Mouse (Mus musculus): ENCODE data around the gene Myoz1.

Gene Myoz1

DNA sequence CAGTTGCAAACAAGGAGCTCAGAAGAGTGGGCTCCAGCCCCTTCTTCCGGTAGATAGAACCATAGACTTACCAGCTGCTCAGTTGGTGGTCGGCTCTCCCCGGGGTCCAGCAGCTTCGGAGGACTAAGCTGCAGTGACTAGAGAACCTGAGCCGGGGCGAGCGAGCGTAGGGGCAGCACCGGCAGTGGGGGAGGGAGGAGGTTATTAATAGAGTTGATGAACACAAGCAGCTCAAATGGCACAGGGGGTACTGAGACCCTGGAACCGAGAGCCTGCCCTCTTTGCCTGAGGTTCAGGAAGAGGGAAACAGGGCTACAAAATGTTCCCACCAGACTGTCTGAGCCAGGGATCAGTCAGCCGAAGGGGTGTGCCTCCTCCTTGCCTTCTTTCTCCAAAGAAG lies at the start of gene Myoz1:
Gene Myoz1 (minus strand): TSS at position 180 of the 400 bp plus-strand sequence.
- DNase-seq (ENCODE audit: low read depth, low spot score) = no peak

DNA sequence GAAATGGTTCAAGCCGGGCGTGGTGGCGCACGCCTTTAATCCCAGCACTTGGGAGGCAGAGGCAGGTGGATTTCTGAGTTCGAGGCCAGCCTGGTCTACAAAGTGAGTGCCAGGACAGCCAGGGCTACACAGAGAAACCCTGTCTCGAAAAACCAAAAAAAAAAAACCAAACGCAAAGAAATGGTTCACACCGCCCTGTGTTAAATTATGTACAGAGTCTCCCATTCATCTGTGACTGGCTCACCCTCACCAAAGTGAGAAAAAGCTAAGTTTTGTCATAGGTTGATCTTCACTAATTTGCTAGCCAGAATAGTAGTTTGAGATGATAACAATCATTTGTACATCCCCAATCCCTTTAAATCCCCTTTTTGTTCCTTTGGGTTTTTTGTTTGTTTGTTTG lies 47.1 kb upstream of the Myoz1 start:
- DNase-seq (ENCODE audit: low read depth, low spot score) = peak; percentile 16

DNA sequence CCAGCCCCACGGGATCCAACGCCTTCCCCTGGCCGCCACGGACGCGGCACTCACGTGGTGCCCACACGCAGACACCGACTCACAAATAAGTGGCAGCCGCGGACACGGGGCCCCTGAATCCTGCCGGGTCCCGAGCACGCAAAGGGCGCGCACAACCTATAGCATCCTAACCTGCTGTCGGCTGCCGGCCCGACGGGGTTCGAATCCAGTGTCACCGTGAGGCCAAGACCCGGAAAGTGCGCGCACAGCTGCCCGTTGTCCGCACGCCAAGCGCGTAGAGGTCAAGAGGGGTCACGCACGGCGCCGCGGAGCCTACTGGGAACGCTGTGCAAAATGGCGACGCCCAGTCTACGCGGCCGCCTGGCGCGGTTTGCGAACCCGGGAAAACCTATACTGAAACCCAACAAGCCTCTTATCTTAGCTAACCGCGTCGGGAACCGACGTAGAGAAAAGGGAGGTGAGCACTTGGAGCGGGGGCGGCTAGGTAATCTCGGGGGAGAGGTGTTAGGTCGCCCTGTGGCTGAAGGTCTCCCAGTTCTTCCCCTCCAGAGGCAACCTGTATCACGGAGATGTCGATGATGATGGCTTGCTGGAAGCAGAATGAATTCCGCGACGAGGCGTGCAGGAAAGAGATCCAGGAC lies 46.5 kb upstream of the Myoz1 start, which contains the start of gene Chchd1:
Gene Chchd1 (plus strand): TSS at position 266 of the 641 bp plus-strand sequence.
- DNase-seq (ENCODE audit: low read depth, low spot score) = peak; percentile 92

DNA sequence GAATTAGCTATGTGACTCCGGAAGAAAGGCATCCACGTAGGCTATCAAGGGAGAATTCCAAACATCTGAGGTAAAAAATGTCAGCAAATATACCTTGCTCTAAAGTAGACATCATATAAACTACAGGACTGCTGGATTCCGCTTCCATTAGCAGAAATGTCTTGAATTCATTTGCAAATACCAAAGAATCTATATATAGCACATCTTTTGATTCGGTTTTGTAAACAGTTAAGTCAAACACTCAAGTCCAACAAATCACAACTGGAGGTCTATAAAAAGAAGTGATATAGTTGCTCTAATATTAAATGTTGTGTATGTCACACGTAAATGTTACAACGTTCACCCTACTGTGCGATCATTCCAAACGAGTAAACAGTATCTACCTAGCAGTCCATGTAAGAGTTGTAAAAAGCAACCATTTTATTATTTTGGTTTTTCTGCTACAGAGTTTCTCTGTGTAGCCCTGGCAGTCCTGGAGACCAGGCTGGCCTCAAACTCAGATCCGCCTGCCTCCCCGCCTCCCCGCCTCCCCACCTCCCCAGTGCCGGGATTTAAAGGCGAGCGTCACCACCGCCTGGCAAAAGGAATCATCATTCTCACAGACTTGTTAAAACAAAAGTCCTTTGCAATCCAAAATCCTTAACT lies 45.9 kb upstream of the Myoz1 start:
- peak; percentile 42 for DNase-seq (ENCODE audit: low read depth, low spot score)

DNA sequence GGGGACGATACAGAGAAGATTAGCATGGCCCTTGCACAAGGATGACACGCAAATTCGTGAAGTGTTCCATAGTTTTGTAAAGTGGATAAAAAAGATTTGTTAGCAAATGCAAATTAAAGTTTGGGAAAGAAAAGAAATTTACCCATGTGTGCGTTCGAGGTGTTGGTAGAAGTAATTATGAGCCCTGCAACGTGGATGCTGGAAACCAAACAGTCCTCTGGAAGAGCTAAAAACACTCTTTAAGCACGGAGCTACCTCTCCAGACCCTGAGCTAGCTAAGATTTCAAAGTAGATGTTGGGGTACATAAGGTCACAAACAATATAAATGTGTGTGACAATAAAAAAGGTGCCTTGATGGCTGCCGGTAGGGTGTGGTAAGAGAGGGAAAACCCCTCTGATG lies 45.2 kb upstream of the Myoz1 start:
- peak; percentile 49 for DNase-seq (ENCODE audit: low read depth, low spot score)

DNA sequence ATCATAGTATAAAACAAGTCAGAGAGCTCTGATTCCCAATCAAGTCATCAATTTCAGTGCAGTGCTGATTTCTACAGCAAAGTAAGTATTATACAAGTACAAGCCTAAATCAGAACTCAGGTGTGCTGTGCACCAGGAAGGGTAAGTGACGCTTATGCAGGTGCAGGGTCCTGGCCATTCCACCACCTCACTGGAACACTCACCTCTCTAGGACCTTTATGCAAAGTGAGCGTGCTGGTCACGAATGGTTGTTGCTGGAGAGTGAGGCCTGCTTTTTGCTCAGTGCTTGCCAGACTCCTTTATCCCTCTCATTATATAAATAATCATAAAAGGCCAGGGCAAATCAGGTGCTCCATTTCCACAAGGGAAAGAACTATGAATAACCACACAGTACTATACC lies 44.0 kb upstream of the Myoz1 start:
- peak; percentile 27 for DNase-seq (ENCODE audit: low read depth, low spot score)

DNA sequence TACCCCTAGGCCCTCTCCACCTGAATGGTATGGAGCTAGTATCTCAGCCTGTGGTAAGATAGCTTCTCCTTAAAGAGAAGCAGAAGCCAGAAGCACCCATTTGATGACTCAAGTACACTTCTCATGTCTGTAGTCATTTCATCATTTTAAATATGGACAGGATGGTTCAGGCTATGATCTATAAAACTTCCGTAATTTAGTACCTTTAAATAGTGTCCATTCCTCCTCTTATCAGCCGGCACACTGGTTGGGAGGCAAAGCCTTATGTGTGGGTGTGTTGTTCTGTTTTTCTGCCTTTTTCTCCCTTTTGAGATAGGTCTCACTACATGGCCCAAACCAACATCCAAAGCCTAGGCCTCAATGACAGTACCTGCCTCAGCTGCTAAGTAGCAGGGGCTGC lies 42.2 kb upstream of the Myoz1 start:
- DNase-seq (ENCODE audit: low read depth, low spot score) = peak; percentile 11

DNA sequence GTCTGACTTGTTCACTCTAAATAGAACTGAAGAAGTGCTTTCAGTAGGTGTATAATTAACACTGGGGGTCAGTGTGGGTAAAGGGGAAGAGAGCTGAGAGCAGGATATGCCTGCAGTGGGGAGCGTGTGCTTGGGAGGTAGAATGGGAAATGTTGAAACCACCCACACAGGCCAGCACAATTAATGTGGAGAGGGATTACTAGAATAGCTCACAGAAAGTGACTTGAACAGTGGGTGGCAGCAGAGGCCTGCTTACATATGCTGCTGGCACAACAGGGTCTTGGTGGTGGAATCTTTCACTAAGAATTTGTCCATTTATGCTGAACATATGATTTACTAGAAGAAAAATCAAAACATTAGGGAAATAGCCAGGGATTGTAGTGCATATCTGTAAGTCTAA lies 40.6 kb upstream of the Myoz1 start:
- peak; percentile 72 for DNase-seq (ENCODE audit: low read depth, low spot score)

DNA sequence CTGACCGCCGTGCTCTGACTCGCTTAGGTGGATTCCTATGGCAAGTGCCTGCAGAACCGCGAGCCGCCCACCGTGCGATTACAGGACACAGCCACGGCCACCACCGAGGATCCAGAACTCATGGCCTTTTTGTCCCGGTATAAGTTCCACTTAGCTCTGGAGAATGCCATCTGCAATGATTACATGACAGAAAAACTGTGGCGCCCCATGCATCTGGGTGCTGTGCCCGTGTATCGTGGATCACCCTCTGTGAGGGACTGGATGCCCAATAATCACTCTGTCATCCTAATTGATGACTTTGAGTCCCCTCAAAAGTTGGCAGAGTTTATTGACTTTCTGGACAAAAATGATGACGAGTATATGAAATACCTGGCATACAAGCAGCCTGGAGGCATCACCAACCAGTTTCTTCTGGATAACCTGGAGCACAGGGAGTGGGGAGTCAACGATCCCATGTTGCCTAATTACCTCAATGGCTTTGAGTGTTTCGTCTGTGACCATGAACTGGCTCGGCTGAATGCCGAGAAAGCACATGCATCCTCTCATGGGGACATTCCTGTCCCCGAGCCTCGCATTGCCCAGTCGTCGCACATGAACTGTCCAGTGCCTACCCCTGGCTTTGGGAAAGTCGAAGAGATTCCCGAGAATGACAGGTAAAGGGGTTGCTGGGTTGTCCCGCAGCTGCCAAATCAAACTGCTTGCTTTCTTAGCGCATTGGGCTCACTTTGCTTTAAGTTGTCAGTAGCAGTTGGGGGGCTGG lies 39.6 kb upstream of the Myoz1 start:
- peak; percentile 21 for DNase-seq (ENCODE audit: low read depth, low spot score)

DNA sequence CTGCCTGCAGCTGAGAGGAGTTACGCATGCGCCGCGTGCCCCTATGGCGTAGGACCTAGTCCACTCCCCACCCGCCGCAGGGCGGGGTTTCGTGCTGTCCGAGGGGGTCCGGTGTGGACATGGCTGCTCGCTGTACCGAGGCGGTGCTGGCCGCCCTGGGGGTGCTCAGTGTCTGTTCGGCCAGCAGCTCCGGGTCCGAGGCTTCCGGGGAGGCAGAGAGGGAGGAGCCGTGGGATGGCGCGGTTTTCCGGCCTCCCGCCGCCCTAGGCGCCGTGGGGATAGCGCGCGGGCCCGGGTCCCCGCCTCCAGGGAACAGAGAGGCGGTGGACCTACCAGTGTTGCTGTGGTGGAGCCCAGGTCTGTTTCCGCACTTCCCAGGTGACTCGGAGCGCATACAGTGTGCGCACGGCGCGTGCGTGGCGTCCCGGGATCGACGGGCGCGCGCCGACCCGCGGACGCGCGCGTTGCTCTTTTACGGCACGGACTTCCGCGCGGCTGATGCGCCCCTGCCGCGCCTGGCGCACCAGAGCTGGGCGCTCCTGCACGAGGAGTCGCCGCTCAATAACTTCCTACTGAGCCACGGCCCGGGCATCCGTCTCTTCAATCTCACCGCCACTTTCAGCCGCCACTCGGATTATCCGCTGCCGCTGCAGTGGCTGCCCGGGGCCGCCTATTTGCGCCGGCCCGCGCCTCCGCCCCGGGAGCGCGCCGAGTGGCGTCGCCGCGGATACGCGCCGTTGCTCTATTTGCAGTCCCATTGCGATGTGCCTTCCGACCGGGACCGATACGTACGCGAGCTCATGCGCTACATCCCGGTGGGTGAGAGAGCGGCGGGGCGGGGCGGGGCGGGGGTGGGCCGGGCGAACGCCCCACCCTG lies 38.8 kb upstream of the Myoz1 start, which contains the start of gene Fut11:
Gene Fut11 (plus strand): TSS at position 85 of the 877 bp plus-strand sequence.
- peak; percentile 92 for DNase-seq (ENCODE audit: low read depth, low spot score)

DNA sequence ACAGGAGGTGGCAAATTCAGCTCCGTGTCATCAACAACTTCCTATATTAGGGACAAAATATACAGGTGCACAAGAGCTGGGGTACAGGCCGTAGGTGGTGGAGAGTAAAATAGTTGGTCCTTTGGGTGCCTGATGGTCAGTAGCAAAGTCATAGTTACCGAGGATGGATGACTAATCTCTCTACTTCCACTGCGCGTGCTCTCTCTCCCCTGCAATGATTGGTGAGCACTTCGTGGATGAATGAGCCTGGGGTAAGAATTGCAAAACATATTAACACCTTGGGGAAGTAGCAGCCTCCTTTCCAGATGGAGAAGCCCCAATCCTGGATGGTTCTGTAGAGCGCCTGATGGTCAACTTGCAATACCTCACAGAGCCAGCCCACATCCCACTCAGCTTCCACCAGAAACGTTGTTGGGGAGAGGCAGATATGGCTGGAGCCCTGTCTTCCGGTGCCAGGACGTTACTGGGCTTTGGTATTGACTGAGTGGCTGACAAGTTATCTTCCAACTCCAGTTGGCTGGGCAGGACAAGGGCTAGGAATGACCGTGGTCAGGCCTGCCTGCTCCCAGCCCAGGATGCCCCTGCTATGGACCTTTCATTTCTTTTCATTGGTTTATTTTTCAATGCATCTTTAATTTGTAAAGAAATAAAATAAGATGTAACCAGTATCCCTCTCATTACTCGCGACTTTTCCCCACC lies 38.0 kb upstream of the Myoz1 start:
- no peak for DNase-seq (ENCODE audit: low read depth, low spot score)

DNA sequence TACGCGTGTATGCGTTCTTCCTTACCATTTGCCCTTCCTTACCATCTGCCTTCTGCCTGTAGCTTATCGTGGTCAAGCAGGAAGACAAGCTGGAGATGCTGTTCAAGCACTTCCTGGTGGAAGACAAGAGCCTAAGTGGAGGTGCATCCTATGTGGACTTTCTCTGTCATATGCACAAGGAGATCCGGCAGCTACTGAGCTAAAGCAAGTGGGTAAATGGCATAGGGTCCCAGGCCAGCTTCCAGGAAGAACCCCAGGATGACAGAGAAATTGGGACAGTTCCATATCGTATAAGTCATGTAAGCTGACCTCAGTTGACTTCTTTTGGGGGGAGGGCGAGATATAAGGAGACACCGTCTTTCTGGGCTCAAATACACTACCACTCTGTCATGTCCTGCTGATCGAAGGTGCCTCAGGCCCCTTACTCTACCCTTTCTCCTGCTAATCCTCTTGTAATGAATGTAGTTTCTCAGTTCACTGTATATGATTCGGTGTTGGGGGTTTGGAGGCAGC lies 37.3 kb upstream of the Myoz1 start:
- DNase-seq (ENCODE audit: low read depth, low spot score) = no peak

DNA sequence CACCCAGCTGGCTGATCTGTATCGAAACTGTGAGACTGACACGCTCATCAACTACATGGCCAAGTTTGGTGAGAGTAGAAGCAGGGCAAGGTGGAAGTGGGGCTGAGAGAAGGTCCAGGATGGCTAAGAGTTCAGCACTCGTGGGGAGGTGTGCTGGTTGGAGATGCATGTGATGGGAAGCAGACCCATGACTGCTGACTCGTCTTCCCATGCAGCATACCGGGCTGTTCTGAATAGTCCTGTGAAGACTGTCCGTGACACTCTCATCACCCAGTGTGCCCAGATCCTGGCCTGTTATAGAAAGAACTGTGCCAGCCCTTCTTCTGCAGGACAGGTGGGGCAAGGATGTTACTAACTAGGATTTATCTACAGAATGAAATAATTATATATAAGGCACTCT lies 35.4 kb upstream of the Myoz1 start:
- no peak for DNase-seq (ENCODE audit: low read depth, low spot score)

DNA sequence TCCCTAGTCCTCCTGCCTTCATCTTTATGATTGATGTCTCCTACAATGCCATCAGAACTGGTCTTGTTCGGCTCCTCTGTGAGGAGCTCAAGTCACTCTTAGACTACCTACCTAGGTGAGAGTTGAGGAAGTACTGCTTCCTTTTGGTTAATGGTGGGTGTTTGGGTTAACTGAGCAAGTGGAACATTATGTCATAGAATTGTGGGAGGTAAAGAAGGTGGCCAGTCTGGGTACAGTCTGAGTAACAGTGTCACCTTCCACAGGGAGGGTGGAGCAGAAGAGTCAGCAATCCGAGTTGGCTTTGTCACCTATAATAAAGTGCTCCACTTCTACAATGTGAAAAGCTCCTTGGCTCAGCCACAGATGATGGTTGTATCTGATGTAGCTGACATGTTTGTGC lies 32.7 kb upstream of the Myoz1 start:
- DNase-seq (ENCODE audit: low read depth, low spot score) = no peak

DNA sequence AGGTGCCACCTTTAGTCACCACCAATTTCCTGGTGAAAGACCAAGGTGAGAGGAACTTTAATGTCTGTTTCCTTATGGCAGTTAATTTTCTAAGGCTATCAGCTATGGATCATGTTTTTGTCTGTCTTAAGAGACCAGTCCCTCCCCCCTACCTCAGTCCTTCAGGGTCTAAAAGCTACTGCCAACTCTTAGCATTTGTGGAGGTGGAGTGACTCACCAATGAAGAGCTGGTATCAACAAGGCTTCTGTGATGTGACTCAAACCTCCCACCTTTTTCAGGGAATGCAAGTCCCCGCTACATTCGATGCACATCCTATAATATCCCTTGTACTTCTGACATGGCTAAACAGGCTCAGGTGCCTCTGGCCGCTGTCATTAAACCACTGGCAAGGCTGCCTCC lies 30.2 kb upstream of the Myoz1 start:
- DNase-seq (ENCODE audit: low read depth, low spot score) = no peak

DNA sequence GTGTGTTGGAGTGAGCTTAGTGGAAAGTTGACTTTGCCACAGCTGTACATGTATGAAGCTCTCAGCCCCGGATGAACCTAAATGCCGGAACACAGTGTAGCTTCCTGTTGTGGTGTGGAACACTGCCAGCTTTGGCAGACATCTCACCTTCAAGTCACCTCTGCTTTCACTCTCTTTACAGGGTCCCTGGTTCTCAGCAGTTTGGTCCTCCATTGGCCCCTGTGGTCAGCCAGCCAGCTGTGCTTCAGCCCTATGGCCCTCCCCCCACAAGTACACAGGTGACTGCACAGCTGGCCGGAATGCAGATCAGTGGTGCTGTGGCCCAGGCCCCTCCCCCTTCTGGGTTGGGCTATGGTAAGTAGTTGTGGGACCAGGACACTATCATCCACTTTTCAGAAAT lies 26.2 kb upstream of the Myoz1 start:
- no peak for DNase-seq (ENCODE audit: low read depth, low spot score)

DNA sequence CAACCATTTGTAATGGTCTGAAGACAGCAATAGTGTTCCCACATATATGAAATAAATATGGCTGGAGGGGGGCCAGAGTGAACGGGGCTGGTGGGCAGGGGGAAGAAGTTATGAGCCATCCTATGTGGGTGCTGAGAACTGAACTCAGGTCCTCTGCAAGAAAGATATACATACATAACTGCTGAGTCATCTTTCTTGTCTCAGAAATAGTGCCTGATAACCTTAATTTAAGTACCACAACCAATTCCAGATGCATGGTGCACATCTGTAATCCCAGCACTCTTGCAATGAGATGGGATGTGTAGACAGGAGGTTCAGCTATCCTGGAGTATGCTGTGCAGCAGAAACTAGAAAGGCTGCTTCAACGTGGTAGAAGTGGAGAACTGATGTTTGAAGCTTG lies 25.4 kb upstream of the Myoz1 start:
- no peak for DNase-seq (ENCODE audit: low read depth, low spot score)

DNA sequence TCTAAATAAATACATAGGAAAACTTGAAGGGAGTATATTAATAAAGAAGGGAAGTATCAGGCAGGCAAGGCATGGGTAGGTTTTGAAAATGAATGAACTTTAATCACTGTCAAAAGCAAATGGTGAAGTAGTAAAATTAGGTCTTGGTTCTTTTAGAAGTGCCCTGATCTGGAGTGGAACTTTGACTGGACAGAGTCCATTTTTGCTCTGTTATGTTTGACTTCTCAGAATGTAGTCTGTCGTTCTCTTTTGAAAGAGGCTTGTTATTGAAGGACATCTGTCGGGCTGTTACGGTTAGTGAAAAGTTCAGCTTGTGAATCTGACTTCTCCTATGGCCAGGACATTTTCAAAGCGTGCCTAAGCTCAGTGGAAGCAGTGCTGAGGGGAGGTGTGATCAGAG lies 21.6 kb upstream of the Myoz1 start:
- DNase-seq (ENCODE audit: low read depth, low spot score) = no peak

DNA sequence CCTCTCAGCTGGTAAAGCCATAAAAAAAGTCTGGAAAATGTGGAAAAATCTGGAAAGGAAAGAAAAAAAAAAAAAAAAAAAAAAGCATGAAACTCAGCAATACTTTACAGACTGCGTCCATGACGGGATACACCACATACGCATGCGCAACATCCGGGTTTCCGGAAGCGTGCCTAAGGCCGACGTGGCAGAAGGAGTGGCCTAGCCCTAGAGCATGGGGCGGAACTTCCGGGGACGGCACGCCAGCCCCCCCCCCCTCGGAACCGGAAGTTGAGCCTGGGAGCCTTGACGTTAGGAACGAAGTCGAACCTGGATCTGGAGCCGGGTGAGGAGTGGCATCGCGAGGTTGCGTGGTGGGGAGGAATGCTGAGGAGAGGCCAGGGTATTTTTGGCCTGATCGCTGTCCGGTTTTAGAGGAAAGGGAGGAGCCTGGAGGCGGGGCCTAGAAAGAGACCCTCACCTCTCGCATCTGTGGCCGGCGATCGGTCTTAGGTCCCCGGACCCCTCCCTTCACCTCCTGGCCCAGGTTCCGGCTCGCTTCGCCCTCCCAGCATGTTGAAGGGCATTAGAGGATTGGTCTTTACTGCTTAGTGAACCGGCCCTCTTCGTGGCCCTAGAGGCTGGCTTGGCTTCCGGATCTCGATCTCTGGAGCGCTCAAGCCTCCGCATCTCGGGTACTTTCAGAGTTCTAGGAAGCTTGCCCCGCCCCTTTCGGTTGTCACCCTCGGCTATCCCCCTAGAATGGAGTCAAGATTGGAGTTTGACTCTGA lies 17.9 kb upstream of the Myoz1 start, which contains the start of gene Sec24c:
Gene Sec24c (plus strand): TSS at position 245 of the 770 bp plus-strand sequence.
- peak; percentile 99 for DNase-seq (ENCODE audit: low read depth, low spot score)

DNA sequence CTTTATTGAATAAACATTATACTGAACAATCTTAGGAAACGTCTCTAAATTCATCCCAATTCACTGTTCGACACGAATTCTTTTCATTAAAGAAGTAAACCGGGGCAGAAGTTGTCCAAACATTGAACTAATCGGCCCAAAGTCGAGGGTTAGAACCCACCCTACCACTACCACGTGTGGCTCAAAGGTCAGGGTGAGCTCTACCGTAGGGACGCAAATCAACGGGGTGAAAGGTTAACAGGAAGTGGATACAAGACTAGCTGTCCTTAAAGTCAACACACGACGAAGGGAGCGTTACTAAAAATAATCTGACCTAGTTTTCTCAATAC lies 17.4 kb upstream of the Myoz1 start:
- DNase-seq (ENCODE audit: low read depth, low spot score) = no peak

Data from A20 (cell line).